Mouse (Mus musculus) small intestine, adult 2 months (tissue): ENCODE measurements around the gene Igf2r.

Experiments
- CTCF ChIP-seq: fragments of 200-500 bp; IDR thresholded peaks from 2 replicates; pipeline ENCODE4 v1.5.1; 2012; ENCODE audit warnings: low read depth, mild to moderate bottlenecking, control low read depth, inconsistent platforms, low read length, moderate library complexity, mixed read lengths; ENCODE audit not compliant: insufficient replicate concordance, insufficient read length; ENCODE audit errors: extremely low read depth
- POLR2A ChIP-seq: fragments of 200-500 bp; IDR thresholded peaks from 2 replicates; pipeline ENCODE4 v1.6.1; 2012; ENCODE audit warnings: low read depth, mild to moderate bottlenecking, control low read depth, inconsistent platforms, low read length, moderate library complexity

- TF ChIP-seq CTCF (no peak), POLR2A (no peak)
Measured at GRCm38 (mm10) chr17:12737934-12738333, 31.5 kb downstream of the Igf2r start.
